Mouse (Mus musculus): ENCODE data around the gene Man2a1.

DNA sequence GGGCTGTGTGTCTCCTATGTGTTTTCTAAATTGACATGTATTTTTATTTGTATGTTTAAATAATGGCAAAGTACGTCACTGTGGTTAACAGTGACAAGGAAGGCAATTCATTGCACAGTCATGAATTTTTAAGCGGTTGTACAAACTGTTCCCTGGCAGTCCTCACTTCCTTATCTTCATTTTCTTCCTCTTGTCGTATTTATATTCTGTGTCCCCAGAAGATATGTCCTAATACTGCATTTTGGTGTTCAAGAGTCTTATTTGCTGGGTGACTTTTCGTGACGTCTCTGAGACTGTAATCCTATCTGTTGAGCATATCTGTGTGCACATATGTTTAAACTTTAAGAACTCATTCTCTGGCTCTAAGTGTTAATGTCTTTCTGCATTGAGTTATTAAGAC lies 120.6 kb downstream of the Man2a1 start:
- TF ChIP-seq CTCF (IDR thresholded peaks at IDR 0.05; ENCODE audit: borderline replicate concordance, control insufficient read depth, extremely low read depth, insufficient read depth, low read length, poor library complexity) (no peak), POLR2A (IDR thresholded peaks at IDR 0.05; ENCODE audit: control insufficient read depth, extremely low read depth, insufficient read depth, low read length, poor library complexity) (no peak)
